Mouse (Mus musculus): ENCODE measurements around the gene Hsd17b11.
"Not testable (repeated sequence)": the region's sequence is repeated elsewhere in the genome, so short reads cannot be mapped to it uniquely, and the experiment has no call there.

Gene Hsd17b11

DNA sequence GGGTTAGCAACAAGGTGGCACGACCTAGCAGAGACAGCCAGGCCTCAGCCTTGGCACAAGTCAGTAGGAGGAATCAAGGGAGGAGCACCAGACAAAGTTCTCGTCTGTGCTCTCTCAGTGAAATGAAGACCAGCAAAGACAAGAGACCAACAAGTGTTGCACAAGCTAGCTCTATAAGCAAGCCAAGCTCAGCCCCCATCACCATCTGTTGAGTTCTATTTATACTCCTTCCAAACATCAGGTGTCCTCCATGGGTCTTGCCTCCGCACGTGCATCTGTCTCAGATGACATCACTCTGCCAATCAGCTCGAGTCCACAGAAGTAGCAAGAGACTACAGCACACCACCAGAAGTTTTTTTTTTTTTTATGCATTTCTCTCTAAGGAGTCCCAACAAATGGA lies 67.1 kb downstream of the Hsd17b11 start:
- Histone ChIP-seq H3K36me3 (ENCODE audit: insufficient read depth, low read length) (no peaks in the 10 kb centered on the region), H3K9me3 (ENCODE audit: low read length) (peaks cover 36% of the 10 kb centered on the region), H3K27me3 (ENCODE audit: insufficient read depth, low read length) (no peaks in the 10 kb centered on the region), H3K4me3 (replicated peaks; ENCODE audit: low read length) (no peak overlapping the region), H3K4me1 (replicated peaks; ENCODE audit: low read depth, low read length) (no peaks in the 10 kb centered on the region)
- TF ChIP-seq CTCF (conservative IDR thresholded peaks at IDR 0.05; ENCODE audit: low read length): no peak
- TF ChIP-seq POU5F1 (IDR thresholded peaks at IDR 0.05; ENCODE audit: borderline replicate concordance, low read length): no peak
- no peak for TF ChIP-seq NANOG (IDR thresholded peaks at IDR 0.05; ENCODE audit: borderline replicate concordance, low read length)

DNA sequence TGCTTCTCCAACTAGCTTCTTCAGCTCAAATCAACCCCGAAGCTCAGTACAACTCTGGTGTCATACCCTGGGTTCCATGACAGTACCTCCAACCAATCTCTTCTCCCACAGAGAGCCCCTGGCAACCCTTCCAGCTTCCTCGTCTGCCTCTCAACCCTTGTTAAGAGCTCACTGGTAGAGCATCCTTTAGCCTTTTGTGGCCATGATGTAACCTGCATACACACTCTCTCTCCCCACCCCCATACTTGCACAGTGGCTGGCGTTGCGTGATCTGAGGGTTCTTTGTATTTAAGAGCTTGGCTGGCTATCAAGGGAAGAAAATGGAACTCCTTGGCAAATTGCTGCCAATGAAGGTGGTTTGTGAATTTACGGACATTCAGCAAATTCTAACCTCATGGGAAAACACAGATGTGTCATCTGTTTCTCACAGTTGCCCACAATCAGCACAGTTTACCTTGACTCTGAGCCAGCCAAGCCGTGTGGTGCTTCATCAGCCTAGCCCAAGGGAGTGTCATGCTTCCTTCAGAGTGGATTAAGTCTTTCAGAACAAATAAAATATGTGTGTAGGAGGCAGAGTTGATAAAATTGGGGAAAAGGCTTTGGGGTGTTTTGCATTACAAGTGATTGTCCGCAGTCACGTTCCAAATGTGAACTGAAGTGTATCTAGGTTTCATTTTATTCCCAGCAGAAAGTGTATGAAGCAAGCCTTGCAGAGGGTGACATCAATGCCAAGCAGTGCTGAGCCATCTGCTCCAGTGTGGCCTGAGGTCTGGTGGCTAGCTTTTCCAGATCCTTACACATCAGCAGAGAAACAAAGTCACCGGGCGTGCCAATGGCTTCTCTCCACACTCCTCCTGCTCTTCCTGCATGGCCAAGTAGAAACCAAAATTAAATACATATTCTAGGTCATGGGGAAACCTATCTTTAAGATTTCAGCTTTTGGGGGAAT lies 68.3 kb downstream of the Hsd17b11 start:
- Histone ChIP-seq H3K9me3 (ENCODE audit: low read length) (peaks cover 46% of the 10 kb centered on the region), H3K4me3 (replicated peaks; ENCODE audit: low read length) (no peak overlapping the region), H3K36me3 (ENCODE audit: insufficient read depth, low read length) (no peaks in the 10 kb centered on the region), H3K27me3 (ENCODE audit: insufficient read depth, low read length) (no peaks in the 10 kb centered on the region), H3K4me1 (replicated peaks; ENCODE audit: low read depth, low read length) (no peaks in the 10 kb centered on the region)
- TF ChIP-seq NANOG (IDR thresholded peaks at IDR 0.05; ENCODE audit: borderline replicate concordance, low read length) (no peak), CTCF (conservative IDR thresholded peaks at IDR 0.05; ENCODE audit: low read length) (no peak), POU5F1 (IDR thresholded peaks at IDR 0.05; ENCODE audit: borderline replicate concordance, low read length) (no peak)

DNA sequence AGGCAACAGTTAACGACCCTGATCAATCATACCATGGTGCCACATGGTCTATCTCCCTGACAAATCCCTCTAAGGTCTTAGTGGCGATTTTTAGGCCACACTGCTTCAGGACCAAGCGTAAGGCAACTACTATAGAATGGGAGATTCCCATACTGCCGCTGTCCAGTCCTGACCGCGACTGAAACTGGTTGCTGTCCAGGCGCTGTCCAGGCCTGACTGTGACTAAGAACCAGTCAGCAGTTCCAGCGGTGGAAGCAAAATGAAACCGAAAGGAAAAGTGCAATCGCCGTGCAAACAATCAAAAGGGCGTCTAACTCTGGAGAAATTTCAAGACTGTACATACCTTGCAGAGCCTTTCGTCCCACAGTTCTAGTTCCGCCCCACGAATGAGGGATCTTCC lies 71.6 kb downstream of the Hsd17b11 start:
- H3K9me3 ChIP-seq (ENCODE audit: low read length): peaks cover 76% of the 10 kb centered on the region

DNA sequence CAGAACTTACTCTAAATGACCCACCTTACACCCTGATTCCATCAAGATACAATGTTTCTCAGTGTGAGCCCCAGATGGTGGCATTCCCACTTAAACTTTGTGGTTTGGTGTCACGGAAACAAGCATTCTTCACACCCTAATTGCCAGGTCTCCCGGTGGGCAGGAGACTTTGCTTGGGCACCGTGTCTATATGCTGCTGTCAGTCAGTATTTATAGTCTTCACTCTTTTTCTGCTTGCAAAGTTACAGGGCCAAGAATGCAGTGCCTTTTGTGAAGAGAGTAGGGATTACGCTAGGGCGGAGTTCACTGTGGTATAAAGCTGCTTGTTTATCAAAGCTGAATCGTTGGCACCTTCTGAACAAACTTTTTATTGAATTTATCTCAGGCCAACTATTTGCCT lies 78.5 kb downstream of the Hsd17b11 start:
- no peak overlapping the region for H3K4me3 ChIP-seq (replicated peaks; ENCODE audit: low read length)
- TF ChIP-seq NANOG (IDR thresholded peaks at IDR 0.05; ENCODE audit: borderline replicate concordance, low read length) (no peak), CTCF (conservative IDR thresholded peaks at IDR 0.05; ENCODE audit: low read length) (no peak), POU5F1 (IDR thresholded peaks at IDR 0.05; ENCODE audit: borderline replicate concordance, low read length) (no peak)
- peaks cover 43% of the 10 kb centered on the region for H3K9me3 ChIP-seq (ENCODE audit: low read length)
- H3K4me1 ChIP-seq (replicated peaks; ENCODE audit: low read depth, low read length): no peaks in the 10 kb centered on the region
- H3K36me3 ChIP-seq (ENCODE audit: insufficient read depth, low read length): no peaks in the 10 kb centered on the region
- no peaks in the 10 kb centered on the region for H3K27me3 ChIP-seq (ENCODE audit: insufficient read depth, low read length)

More for the DNA sequence above, 71.6 kb downstream of the Hsd17b11 start:
- not testable (repeated sequence) for H3K27me3 ChIP-seq (ENCODE audit: insufficient read depth, low read length); H3K4me3 ChIP-seq (replicated peaks; ENCODE audit: low read length); H3K36me3 ChIP-seq (ENCODE audit: insufficient read depth, low read length); H3K4me1 ChIP-seq (replicated peaks; ENCODE audit: low read depth, low read length)

DNA sequence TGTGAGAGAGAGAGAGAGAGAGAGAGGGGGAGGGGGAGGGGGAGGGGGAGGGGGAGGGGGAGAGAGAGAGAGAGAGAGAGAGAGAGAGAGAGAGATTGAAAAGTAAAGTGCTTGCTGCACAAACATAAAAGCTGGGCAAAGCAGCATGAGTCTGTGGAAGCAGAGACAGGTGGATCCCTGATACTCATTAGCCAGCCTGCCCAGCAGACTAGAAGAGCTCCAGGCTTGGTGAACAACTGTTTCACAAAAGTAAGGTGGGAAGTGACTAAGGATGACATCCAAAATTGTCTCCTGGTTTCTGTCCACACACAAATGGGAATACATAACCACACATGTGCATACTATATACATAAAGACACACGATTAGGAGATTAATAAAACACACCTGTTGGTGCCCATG lies 81.9 kb downstream of the Hsd17b11 start:
- Histone ChIP-seq H3K4me3 (replicated peaks; ENCODE audit: low read length) (no peak overlapping the region), H3K36me3 (ENCODE audit: insufficient read depth, low read length) (no peaks in the 10 kb centered on the region), H3K27me3 (ENCODE audit: insufficient read depth, low read length) (no peaks in the 10 kb centered on the region), H3K4me1 (replicated peaks; ENCODE audit: low read depth, low read length) (no peaks in the 10 kb centered on the region), H3K9me3 (ENCODE audit: low read length) (peaks cover 45% of the 10 kb centered on the region)
- TF ChIP-seq CTCF (conservative IDR thresholded peaks at IDR 0.05; ENCODE audit: low read length): no peak
- TF ChIP-seq NANOG (IDR thresholded peaks at IDR 0.05; ENCODE audit: borderline replicate concordance, low read length): no peak
- no peak for TF ChIP-seq POU5F1 (IDR thresholded peaks at IDR 0.05; ENCODE audit: borderline replicate concordance, low read length)

All from E14TG2a.4 (cell line).